Mouse (Mus musculus) embryonic facial prominence, embryonic 14.5 days (tissue): ENCODE data around the gene Nucb2. TPM values are rescaled to one million over a fixed set of nuclear protein-coding genes. Genes with fewer than 3 reads are reported as not detected.

ENCODE experiments used
- ATAC-seq: fragments of 200-750 bp; cut with Nextera tagmentation; 2 replicates; pipeline ENCODE4 v1.8.0; 2017; ENCODE audit warnings: low read depth, moderate number of reproducible peaks, moderate TSS enrichment
- DNase-seq: peaks from one replicate; pipeline ENCODE4 v3.0.0-alpha.2; 2015; ENCODE audit warnings: low spot score
- H3K27ac ChIP-seq: fragments of 300-500 bp; sonication (generic); replicated peaks from 2 replicates; pipeline ENCODE4 v1.5.1; 2014; ENCODE audit warnings: low read depth, mild to moderate bottlenecking, low read length, moderate library complexity
- H3K27me3 ChIP-seq: fragments of 300-500 bp; sonication (generic); replicated peaks from 2 replicates; pipeline ENCODE4 v1.6.1; 2014; ENCODE audit warnings: low read length; ENCODE audit not compliant: control insufficient read depth, insufficient read depth
- H3K36me3 ChIP-seq: fragments of 300-500 bp; sonication (generic); 2 replicates; pipeline ENCODE4 v1.6.1; 2014; ENCODE audit warnings: low read length, mixed read lengths; ENCODE audit not compliant: control insufficient read depth, insufficient read depth
- H3K4me1 ChIP-seq: fragments of 300-500 bp; sonication (generic); 2 replicates; pipeline ENCODE4 v1.6.1; 2014; ENCODE audit warnings: antibody characterized with exemption, low read length; ENCODE audit not compliant: control insufficient read depth, insufficient read depth
- H3K4me2 ChIP-seq: fragments of 300-500 bp; sonication (generic); 2 replicates; pipeline ENCODE4 v1.6.1; 2014; ENCODE audit warnings: low read depth, mild to moderate bottlenecking, low read length, moderate library complexity, mixed read lengths
- H3K4me3 ChIP-seq: fragments of 300-500 bp; sonication (generic); 2 replicates; pipeline ENCODE4 v1.5.1; 2014; ENCODE audit warnings: low read depth, mild to moderate bottlenecking, low read length
- H3K9ac ChIP-seq: fragments of 300-500 bp; sonication (generic); 2 replicates; pipeline ENCODE4 v1.6.1; 2014; ENCODE audit warnings: low read depth, mild to moderate bottlenecking, low read length, moderate library complexity, mixed read lengths
- H3K9me3 ChIP-seq: fragments of 300-500 bp; sonication (generic); 2 replicates; pipeline ENCODE4 v1.6.1; 2016; ENCODE audit warnings: low read length; ENCODE audit not compliant: control insufficient read depth
- WGBS: fragments of 180-500 bp; shearing (Covaris S2); extraction: QIAGEN DNeasy Blood & Tissue Kit; methylation state at CpG from one replicate; pipeline ENCODE4 v1.1.7; 2014; 5-methylcytosine and 5-hydroxymethylcytosine counted together
- polyA plus RNA-seq: library from polyadenylated mRNA; unstranded; fragments of >200 nt; fragmentation: Nextera tagmentation; extraction: Ambion mirVana; gene quantifications from 2 replicates; pipeline ENCODE4 v1.2.1, GENCODE M21; 2014

Gene Nucb2
- polyA plus RNA-seq, 1 experiment from 2014 or later: 32.8 TPM

DNA sequence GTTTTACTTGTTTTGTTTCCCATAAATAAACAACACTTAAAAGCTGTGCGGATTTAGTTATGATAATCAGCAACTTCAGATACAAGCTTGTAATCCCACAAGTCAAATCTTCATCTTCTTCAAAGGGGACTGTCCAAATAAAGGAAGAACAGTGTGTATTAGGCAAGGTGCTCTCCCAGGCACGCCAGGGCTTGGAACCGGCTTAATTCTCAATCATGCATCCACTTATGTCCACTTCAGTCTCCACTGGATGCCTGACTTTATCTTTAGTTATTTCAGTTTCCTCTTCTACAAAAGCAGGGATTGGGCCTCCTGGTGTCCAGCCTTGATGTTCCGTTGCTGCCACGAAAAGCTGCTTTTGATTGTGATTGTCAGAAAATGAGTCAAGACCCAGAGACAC is 20.4 kb upstream of the Nucb2 start:
- Histone ChIP-seq H3K4me3 (no peak overlapping the region), H3K9ac (no peak overlapping the region), H3K27me3 (no peaks in the 10 kb centered on the region), H3K36me3 (no peaks in the 10 kb centered on the region), H3K4me2 (no peak overlapping the region), H3K27ac (no peak overlapping the region), H3K9me3 (no peaks in the 10 kb centered on the region), H3K4me1 (no peaks in the 10 kb centered on the region)
- ATAC-seq (no peak), DNase-seq (no peak)
- WGBS: 70% methylated on average over 5 of the region's 5 CpGs

- H3K4me3 ChIP-seq: no peak overlapping the region
- H3K4me2 ChIP-seq: no peak overlapping the region
- no peaks in the 10 kb centered on the region for H3K9me3 ChIP-seq
- H3K27me3 ChIP-seq: no peaks in the 10 kb centered on the region
- WGBS: 70% methylated on average over 5 of the region's 5 CpGs
- H3K4me1 ChIP-seq: no peaks in the 10 kb centered on the region
- no peak overlapping the region for H3K27ac ChIP-seq
- ATAC-seq (no peak), DNase-seq (no peak)
- no peaks in the 10 kb centered on the region for H3K36me3 ChIP-seq
- H3K9ac ChIP-seq: no peak overlapping the region
These were observed 20.0 kb upstream of the Nucb2 start for GRCm38 (mm10) chr7:116484213-116484612.

DNA sequence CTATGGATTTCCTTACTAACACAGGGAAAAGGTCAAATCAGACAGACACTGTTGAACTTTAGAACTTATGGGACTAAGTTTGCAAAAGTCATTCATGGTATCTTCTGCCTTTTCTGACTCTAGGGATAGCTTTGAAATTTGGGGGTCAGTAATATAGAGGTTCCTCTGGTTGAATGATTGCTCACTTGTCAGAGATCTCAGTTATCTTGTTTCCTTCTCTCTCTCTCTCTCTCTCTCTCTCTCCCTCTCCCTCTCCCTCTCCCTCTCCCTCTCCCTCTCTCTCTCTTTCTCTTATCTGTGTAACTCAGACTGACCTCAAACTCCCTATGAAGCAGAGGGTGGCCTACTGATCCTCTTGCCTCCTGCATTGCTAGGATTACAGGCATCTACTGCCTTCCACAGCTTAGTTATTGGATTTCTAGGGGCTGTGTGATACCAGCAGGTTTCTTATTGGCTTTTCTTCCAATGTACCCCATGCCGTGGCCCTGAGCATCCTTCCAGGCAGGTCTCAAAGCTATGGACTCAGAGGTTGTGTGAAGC is 19.0 kb upstream of the Nucb2 start:
- Histone ChIP-seq H3K4me3 (no peak overlapping the region), H3K9ac (no peak overlapping the region), H3K9me3 (no peaks in the 10 kb centered on the region), H3K4me2 (no peak overlapping the region), H3K27ac (no peak overlapping the region), H3K4me1 (no peaks in the 10 kb centered on the region), H3K36me3 (no peaks in the 10 kb centered on the region), H3K27me3 (no peaks in the 10 kb centered on the region)
- DNase-seq (no peak), ATAC-seq (no peak)
- 86% methylated on average over 1 of the region's 1 CpGs for WGBS

GRCm38 (mm10) chr7:116491113-116491512 is 13.1 kb upstream of the Nucb2 start:
- H3K4me3 ChIP-seq: no peak overlapping the region
- ATAC-seq (no peak), DNase-seq (no peak)
- 75% methylated on average over 4 of the region's 4 CpGs for WGBS
- H3K4me1 ChIP-seq: no peaks in the 10 kb centered on the region
- peaks cover 4% of the 10 kb centered on the region; the same call in 1 of the 2 replicates for H3K9me3 ChIP-seq
- no peaks in the 10 kb centered on the region for H3K36me3 ChIP-seq
- no peak overlapping the region for H3K27ac ChIP-seq
- no peaks in the 10 kb centered on the region for H3K27me3 ChIP-seq
- H3K4me2 ChIP-seq: no peak overlapping the region
- H3K9ac ChIP-seq: no peak overlapping the region

DNA sequence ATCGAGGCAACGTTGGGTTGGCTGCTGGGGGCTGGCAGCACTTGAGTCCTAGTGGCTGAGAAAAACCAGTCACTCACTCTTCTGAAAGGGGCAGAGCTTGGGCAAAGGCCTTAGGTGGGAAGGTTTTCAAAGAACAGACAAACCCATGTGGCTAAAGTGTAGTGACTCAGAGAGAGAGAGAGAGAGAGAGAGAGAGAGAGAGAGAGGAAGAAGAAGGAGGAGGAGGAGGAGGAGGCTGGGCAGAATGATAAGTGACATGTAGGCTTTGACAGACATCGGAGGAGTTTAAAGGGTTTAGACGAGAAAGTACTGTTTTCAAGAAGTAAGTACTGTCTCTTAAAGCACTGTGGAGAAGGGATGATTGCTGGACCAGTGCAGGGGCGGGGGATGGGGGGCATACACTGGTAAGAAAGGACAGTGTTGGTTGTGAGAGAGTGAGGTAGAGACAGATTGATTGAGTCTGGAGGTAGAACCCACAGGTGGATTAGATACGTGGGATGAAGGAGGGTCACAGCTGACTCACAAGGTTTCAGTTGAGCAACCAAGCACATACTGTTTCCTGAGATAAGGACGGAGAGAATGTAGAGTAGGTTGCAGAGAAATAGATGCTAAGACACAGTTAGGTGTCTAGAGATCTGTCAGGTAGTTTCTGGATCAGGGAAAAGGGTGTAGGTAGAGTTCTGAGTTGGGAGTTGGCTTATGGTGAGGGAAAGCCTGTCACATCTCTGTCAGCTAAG is 10.7 kb upstream of the Nucb2 start:
- ATAC-seq (no peak), DNase-seq (no peak)
- no peaks in the 10 kb centered on the region for H3K27me3 ChIP-seq
- 83% methylated on average over 7 of the region's 7 CpGs for WGBS
- no peak overlapping the region for H3K4me3 ChIP-seq
- no peak overlapping the region for H3K27ac ChIP-seq
- no peak overlapping the region for H3K4me2 ChIP-seq
- H3K36me3 ChIP-seq: no peaks in the 10 kb centered on the region
- H3K9ac ChIP-seq: no peak overlapping the region
- peaks cover 6% of the 10 kb centered on the region; the same call in 1 of the 2 replicates for H3K9me3 ChIP-seq
- H3K4me1 ChIP-seq: no peaks in the 10 kb centered on the region

- 75% methylated on average over 5 of the region's 5 CpGs for WGBS
- Histone ChIP-seq H3K4me2 (no peak overlapping the region), H3K27ac (no peak overlapping the region), H3K4me1 (no peaks in the 10 kb centered on the region), H3K9me3 (peaks cover 6% of the 10 kb centered on the region; the same call in 1 of the 2 replicates), H3K27me3 (no peaks in the 10 kb centered on the region), H3K9ac (no peak overlapping the region), H3K4me3 (no peak overlapping the region), H3K36me3 (no peaks in the 10 kb centered on the region)
- ATAC-seq (no peak), DNase-seq (no peak)
These were observed 9.6 kb upstream of the Nucb2 start for GRCm38 (mm10) chr7:116494618-116495017.

DNA sequence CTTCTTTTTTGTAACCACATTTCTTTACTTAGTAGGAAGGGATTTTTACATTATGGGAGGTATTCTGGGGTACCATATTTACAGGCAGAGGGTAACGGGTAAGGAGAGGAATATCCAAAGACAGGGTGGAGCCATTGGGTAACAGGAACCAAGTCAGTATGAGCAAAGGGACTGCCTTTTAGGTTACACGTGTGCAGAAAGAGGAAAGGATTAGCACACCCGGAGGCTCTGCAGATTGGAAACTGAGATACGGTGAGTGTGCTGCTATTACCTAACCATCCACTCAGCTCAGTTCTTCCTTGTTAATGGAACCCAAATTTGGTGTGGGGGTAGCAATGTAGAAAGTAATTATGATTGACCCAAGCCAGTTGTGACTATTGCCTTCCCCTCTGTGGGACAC is 7.4 kb upstream of the Nucb2 start:
- Histone ChIP-seq H3K9me3 (peaks cover 6% of the 10 kb centered on the region; the same call in 1 of the 2 replicates), H3K4me2 (no peak overlapping the region), H3K27ac (no peak overlapping the region), H3K4me1 (no peaks in the 10 kb centered on the region), H3K4me3 (no peak overlapping the region), H3K36me3 (no peaks in the 10 kb centered on the region), H3K27me3 (no peaks in the 10 kb centered on the region), H3K9ac (no peak overlapping the region)
- DNase-seq (no peak), ATAC-seq (no peak)
- 82% methylated on average over 4 of the region's 4 CpGs for WGBS

DNA sequence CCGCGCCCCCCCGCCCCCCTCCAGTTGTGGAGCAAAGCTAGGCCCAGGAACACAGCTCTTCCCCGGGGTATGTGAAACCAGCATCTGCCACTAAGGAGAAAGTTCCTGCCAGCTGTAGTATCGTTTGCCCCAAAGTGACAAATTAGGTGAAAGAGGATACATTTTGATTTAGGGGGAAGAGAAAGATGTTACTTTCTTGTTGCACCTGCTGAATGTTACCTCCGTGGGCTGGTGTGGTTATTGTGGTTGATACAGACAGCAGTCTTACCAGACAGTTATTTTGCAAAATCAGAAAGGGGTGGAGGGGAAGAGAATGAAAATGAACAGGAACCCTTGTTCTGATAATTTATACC is 625 bp downstream of the Nucb2 start:
- Histone ChIP-seq H3K4me1 (0 out of 2 replicates have a peak, but pooled peaks cover 5% of the 10 kb centered on the region), H3K9me3 (no peaks in the 10 kb centered on the region), H3K36me3 (peaks cover 4% of the 10 kb centered on the region; the same call in 1 of the 2 replicates), H3K27ac (peak overlapping the region; percentile 66), H3K27me3 (no peaks in the 10 kb centered on the region), H3K9ac (peak overlapping the region; percentile 83), H3K4me2 (peak overlapping the region; percentile 62), H3K4me3 (peak overlapping the region; percentile 75)
- WGBS: 4% methylated on average over 6 of the region's 6 CpGs
- ATAC-seq (no peak), DNase-seq (no peak)

DNA sequence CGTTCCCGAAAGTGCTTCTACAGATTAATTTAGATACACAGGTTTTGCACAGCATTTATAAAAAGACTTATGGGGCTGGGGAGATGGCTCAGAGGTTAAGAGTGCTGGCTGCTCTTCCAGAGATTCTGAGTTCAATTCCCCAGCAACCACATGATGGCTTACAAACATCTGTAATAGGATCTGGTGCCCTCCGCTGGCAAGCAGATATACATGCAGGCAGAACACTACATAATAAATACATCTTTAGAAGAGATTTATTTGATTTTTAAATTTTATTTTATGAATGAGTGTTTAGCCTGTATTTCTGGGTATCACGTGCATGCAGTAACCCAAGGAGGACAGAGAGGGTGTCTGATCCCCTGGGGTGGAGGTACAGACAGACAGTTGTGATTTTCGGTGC is 9.9 kb downstream of the Nucb2 start:
- DNase-seq (no peak), ATAC-seq (no peak)
- H3K4me1 ChIP-seq: no peaks in the 10 kb centered on the region
- no peaks in the 10 kb centered on the region for H3K27me3 ChIP-seq
- H3K27ac ChIP-seq: no peak overlapping the region; the same call in 1 of the 2 replicates
- H3K4me2 ChIP-seq: no peak overlapping the region
- H3K9me3 ChIP-seq: no peaks in the 10 kb centered on the region
- no peak overlapping the region for H3K4me3 ChIP-seq
- H3K36me3 ChIP-seq: peaks cover 4% of the 10 kb centered on the region; the same call in 1 of the 2 replicates
- WGBS: 75% methylated on average over 5 of the region's 5 CpGs
- H3K9ac ChIP-seq: no peak overlapping the region
